Mouse (Mus musculus): ENCODE data around the gene Smad3. TPM values are rescaled to one million over a fixed set of nuclear protein-coding genes. Genes with fewer than 3 reads are reported as not detected.

The Smad3 gene
- polyA plus RNA-seq, 1 experiment from 2014 or later: 7.7 TPM

DNA sequence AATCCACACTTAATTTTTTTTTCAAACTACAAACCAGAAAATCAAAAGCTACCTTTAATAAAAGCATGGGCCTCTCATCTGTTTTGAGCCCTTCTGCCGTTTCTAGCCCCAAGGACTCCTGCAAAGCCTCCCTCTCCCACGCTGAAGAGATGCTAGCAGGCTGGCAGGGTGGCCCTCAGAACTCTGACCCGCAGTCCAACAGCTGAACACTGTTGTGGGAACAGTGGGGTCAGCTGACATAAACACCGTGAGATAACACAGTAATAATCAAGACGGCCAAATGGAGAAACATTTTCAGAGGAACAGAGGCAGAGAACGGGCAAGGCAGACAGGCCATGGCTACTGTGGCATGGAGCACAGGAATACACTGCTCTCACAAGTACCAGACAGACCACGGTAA, 95.0 kb downstream of the Smad3 start:
- Histone ChIP-seq H3K4me1 (ENCODE audit: control insufficient read depth, insufficient read depth, low read depth, low read length) (peaks cover 22% of the 10 kb centered on the region), H3K36me3 (ENCODE audit: control insufficient read depth, insufficient read depth, low read length) (no peaks in the 10 kb centered on the region), H3K4me2 (ENCODE audit: low read length) (no peak overlapping the region), H3K27ac (ENCODE audit: low read depth, low read length) (no peak overlapping the region), H3K27me3 (replicated peaks; ENCODE audit: control insufficient read depth, insufficient read depth, low read length) (no peaks in the 10 kb centered on the region), H3K9ac (ENCODE audit: low read depth, low read length) (no peak overlapping the region), H3K4me3 (ENCODE audit: low read length) (no peak overlapping the region), H3K9me3 (ENCODE audit: control insufficient read depth, low read length) (no peaks in the 10 kb centered on the region)
- WGBS: 80% methylated on average over 7 of the region's 7 CpGs
- ATAC-seq: no peak

DNA sequence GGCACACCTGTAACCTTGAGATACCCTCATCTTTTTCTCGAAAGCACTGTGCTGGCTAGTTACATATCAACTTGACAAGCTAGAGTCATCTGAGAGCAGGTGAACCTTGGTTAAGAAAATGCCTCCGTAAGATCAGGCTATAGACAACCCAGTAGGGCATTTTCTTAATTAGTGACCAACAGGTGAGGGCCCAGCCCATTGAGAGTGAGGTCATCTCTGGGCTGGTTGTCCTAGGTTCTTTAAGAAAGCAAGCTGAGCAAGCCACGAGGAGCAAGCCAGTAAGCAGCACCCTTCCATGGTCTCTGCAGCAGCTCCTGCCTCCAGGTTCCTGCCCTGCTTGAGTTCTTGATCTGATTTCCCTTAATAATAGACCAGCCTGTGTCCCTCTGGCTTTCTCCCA, 97.1 kb downstream of the Smad3 start:
- 97% methylated on average over 3 of the region's 3 CpGs for WGBS
- Histone ChIP-seq H3K27ac (ENCODE audit: low read depth, low read length) (no peak overlapping the region), H3K36me3 (ENCODE audit: control insufficient read depth, insufficient read depth, low read length) (no peaks in the 10 kb centered on the region), H3K4me1 (ENCODE audit: control insufficient read depth, insufficient read depth, low read depth, low read length) (peaks cover 12% of the 10 kb centered on the region), H3K4me3 (ENCODE audit: low read length) (no peak overlapping the region), H3K9ac (ENCODE audit: low read depth, low read length) (no peak overlapping the region), H3K4me2 (ENCODE audit: low read length) (no peak overlapping the region), H3K27me3 (replicated peaks; ENCODE audit: control insufficient read depth, insufficient read depth, low read length) (no peaks in the 10 kb centered on the region), H3K9me3 (ENCODE audit: control insufficient read depth, low read length) (no peaks in the 10 kb centered on the region)
- ATAC-seq: no peak

DNA sequence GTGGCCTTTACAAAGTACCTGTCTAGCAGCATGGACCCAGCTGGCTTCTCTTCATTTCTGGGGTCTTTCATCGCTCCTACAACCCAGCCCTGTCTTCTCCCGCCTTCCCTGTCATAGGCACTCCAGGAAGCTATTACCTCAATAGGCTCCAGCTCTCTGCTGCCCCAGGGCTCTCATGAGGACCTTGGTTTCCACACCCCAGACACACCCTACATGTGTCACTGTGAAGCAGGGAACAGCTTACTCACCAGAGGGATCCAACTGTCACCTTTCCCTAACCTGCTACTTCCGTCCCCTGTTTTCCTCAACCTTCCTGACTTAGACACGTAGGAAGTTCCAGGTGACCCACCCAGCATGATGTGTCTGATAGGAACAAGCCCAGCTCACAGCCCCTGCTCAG, 97.7 kb downstream of the Smad3 start:
- H3K27me3 ChIP-seq (replicated peaks; ENCODE audit: control insufficient read depth, insufficient read depth, low read length): no peaks in the 10 kb centered on the region
- no peaks in the 10 kb centered on the region for H3K36me3 ChIP-seq (ENCODE audit: control insufficient read depth, insufficient read depth, low read length)
- H3K4me2 ChIP-seq (ENCODE audit: low read length): no peak overlapping the region
- no peak for ATAC-seq
- WGBS: 99% methylated on average over 4 of the region's 4 CpGs
- no peak overlapping the region for H3K27ac ChIP-seq (ENCODE audit: low read depth, low read length)
- no peak overlapping the region for H3K9ac ChIP-seq (ENCODE audit: low read depth, low read length)
- no peak overlapping the region for H3K4me3 ChIP-seq (ENCODE audit: low read length)
- H3K9me3 ChIP-seq (ENCODE audit: control insufficient read depth, low read length): no peaks in the 10 kb centered on the region
- peaks cover 10% of the 10 kb centered on the region for H3K4me1 ChIP-seq (ENCODE audit: control insufficient read depth, insufficient read depth, low read depth, low read length)

DNA sequence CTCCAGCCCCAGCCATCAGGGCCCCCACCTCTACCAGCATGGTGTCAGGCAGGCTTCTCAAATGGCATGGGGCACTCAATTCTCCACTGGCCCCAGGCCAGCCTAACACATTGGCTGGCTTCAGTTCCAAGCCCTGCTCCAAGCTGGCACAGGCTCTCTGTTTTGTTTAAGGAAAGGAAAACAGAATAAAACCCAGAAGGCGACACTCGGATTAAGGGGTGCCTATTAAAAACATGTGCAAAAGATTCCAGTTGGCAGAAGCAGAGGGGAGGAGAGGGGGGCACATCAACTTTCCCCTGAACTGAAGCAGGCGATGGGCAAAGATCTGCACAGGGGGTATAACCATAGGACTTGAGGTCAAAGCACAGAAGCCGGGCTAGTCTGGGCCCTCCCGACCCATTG, 98.8 kb downstream of the Smad3 start:
- Histone ChIP-seq H3K27ac (ENCODE audit: low read depth, low read length) (peak overlapping the region; percentile 30; the same call in 1 of the 2 replicates), H3K9ac (ENCODE audit: low read depth, low read length) (no peak overlapping the region), H3K4me1 (ENCODE audit: control insufficient read depth, insufficient read depth, low read depth, low read length) (peaks cover 13% of the 10 kb centered on the region), H3K9me3 (ENCODE audit: control insufficient read depth, low read length) (no peaks in the 10 kb centered on the region), H3K4me3 (ENCODE audit: low read length) (no peak overlapping the region), H3K27me3 (replicated peaks; ENCODE audit: control insufficient read depth, insufficient read depth, low read length) (no peaks in the 10 kb centered on the region), H3K4me2 (ENCODE audit: low read length) (no peak overlapping the region), H3K36me3 (ENCODE audit: control insufficient read depth, insufficient read depth, low read length) (no peaks in the 10 kb centered on the region)
- peak; percentile 77; the same call in 1 of the 2 replicates for ATAC-seq
- WGBS: 50% methylated on average over 5 of the region's 5 CpGs

GRCm38 (mm10) chr9:63658436-63658835, 99.4 kb downstream of the Smad3 start:
- H3K9me3 ChIP-seq (ENCODE audit: control insufficient read depth, low read length): no peaks in the 10 kb centered on the region
- no peak overlapping the region for H3K9ac ChIP-seq (ENCODE audit: low read depth, low read length)
- peak overlapping the region; percentile 39; the same call in 1 of the 2 replicates for H3K27ac ChIP-seq (ENCODE audit: low read depth, low read length)
- no peak overlapping the region for H3K4me3 ChIP-seq (ENCODE audit: low read length)
- H3K27me3 ChIP-seq (replicated peaks; ENCODE audit: control insufficient read depth, insufficient read depth, low read length): no peaks in the 10 kb centered on the region
- 0 out of 2 replicates have a peak, but pooled peaks have one; percentile 2 for ATAC-seq
- 79% methylated on average over 9 of the region's 9 CpGs for WGBS
- H3K36me3 ChIP-seq (ENCODE audit: control insufficient read depth, insufficient read depth, low read length): no peaks in the 10 kb centered on the region
- H3K4me2 ChIP-seq (ENCODE audit: low read length): no peak overlapping the region
- peaks cover 19% of the 10 kb centered on the region for H3K4me1 ChIP-seq (ENCODE audit: control insufficient read depth, insufficient read depth, low read depth, low read length)

DNA sequence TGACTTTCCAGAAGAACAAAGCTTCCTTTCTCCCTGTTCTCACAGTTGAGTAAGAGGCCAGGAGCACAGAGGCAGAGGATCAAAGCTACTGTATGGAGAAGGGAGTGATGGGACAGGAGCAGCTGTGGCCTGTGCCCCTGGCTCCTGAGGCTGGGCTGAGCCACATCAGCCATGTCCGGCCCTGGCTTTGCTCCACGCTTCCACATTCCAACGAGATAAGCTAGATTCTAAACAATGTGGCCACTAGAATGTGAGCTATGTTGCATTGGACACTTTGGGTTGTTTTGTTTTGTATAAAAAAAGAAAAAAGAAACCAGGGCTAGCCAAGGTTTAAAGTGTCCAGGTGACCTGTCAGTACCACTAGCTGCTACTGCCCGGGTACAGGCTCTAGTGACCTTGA, 100.6 kb downstream of the Smad3 start:
- H3K36me3 ChIP-seq (ENCODE audit: control insufficient read depth, insufficient read depth, low read length): no peaks in the 10 kb centered on the region
- H3K27me3 ChIP-seq (replicated peaks; ENCODE audit: control insufficient read depth, insufficient read depth, low read length): no peaks in the 10 kb centered on the region
- no peak overlapping the region for H3K4me2 ChIP-seq (ENCODE audit: low read length)
- H3K4me3 ChIP-seq (ENCODE audit: low read length): no peak overlapping the region
- H3K27ac ChIP-seq (ENCODE audit: low read depth, low read length): no peak overlapping the region
- WGBS: 80% methylated on average over 4 of the region's 4 CpGs
- no peak overlapping the region for H3K9ac ChIP-seq (ENCODE audit: low read depth, low read length)
- ATAC-seq: no peak
- H3K4me1 ChIP-seq (ENCODE audit: control insufficient read depth, insufficient read depth, low read depth, low read length): peaks cover 29% of the 10 kb centered on the region
- H3K9me3 ChIP-seq (ENCODE audit: control insufficient read depth, low read length): no peaks in the 10 kb centered on the region

GRCm38 (mm10) chr9:63655092-63655491, 102.7 kb downstream of the Smad3 start:
- no peak for ATAC-seq
- Histone ChIP-seq H3K27ac (ENCODE audit: low read depth, low read length) (no peak overlapping the region), H3K4me1 (ENCODE audit: control insufficient read depth, insufficient read depth, low read depth, low read length) (peaks cover 47% of the 10 kb centered on the region), H3K9ac (ENCODE audit: low read depth, low read length) (no peak overlapping the region), H3K4me2 (ENCODE audit: low read length) (no peak overlapping the region), H3K9me3 (ENCODE audit: control insufficient read depth, low read length) (no peaks in the 10 kb centered on the region), H3K4me3 (ENCODE audit: low read length) (no peak overlapping the region), H3K36me3 (ENCODE audit: control insufficient read depth, insufficient read depth, low read length) (no peaks in the 10 kb centered on the region), H3K27me3 (replicated peaks; ENCODE audit: control insufficient read depth, insufficient read depth, low read length) (no peaks in the 10 kb centered on the region)
- WGBS: 38% methylated on average over 1 of the region's 1 CpGs

DNA sequence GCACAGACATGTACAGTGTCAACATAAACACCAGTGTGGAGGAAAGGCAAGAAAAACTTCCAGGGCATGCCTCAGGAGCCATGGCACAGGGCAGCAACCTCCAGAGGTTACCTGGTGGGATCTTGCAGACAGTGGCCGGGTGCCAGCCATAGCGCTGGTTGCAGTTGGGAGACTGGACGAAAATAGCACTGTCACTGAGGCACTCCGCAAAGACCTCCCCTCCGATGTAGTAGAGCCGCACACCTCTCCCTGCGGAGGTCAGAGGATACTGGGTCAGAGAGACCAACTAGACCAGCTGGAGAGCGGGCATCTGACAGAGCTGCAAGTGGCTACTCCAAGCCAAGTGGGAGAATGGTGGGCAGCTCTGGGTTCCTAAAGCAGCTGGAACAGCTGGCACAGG, 103.2 kb downstream of the Smad3 start:
- ATAC-seq: no peak
- H3K36me3 ChIP-seq (ENCODE audit: control insufficient read depth, insufficient read depth, low read length): no peaks in the 10 kb centered on the region
- H3K4me2 ChIP-seq (ENCODE audit: low read length): no peak overlapping the region
- H3K27ac ChIP-seq (ENCODE audit: low read depth, low read length): no peak overlapping the region
- H3K27me3 ChIP-seq (replicated peaks; ENCODE audit: control insufficient read depth, insufficient read depth, low read length): no peaks in the 10 kb centered on the region
- 78% methylated on average over 8 of the region's 8 CpGs for WGBS
- no peak overlapping the region for H3K4me3 ChIP-seq (ENCODE audit: low read length)
- no peaks in the 10 kb centered on the region for H3K9me3 ChIP-seq (ENCODE audit: control insufficient read depth, low read length)
- no peak overlapping the region for H3K9ac ChIP-seq (ENCODE audit: low read depth, low read length)
- H3K4me1 ChIP-seq (ENCODE audit: control insufficient read depth, insufficient read depth, low read depth, low read length): peaks cover 47% of the 10 kb centered on the region

GRCm38 (mm10) chr9:63653666-63654065, 104.1 kb downstream of the Smad3 start:
- ATAC-seq: peak; percentile 40
- H3K9me3 ChIP-seq (ENCODE audit: control insufficient read depth, low read length): no peaks in the 10 kb centered on the region
- H3K4me1 ChIP-seq (ENCODE audit: control insufficient read depth, insufficient read depth, low read depth, low read length): peaks cover 44% of the 10 kb centered on the region
- no peak overlapping the region for H3K9ac ChIP-seq (ENCODE audit: low read depth, low read length)
- 14% methylated on average over 7 of the region's 7 CpGs for WGBS
- H3K4me3 ChIP-seq (ENCODE audit: low read length): no peak overlapping the region
- no peaks in the 10 kb centered on the region for H3K27me3 ChIP-seq (replicated peaks; ENCODE audit: control insufficient read depth, insufficient read depth, low read length)
- no peak overlapping the region for H3K27ac ChIP-seq (ENCODE audit: low read depth, low read length)
- H3K36me3 ChIP-seq (ENCODE audit: control insufficient read depth, insufficient read depth, low read length): no peaks in the 10 kb centered on the region
- H3K4me2 ChIP-seq (ENCODE audit: low read length): no peak overlapping the region

GRCm38 (mm10) chr9:63651594-63651993, 106.2 kb downstream of the Smad3 start:
- no peak overlapping the region for H3K4me2 ChIP-seq (ENCODE audit: low read length)
- H3K36me3 ChIP-seq (ENCODE audit: control insufficient read depth, insufficient read depth, low read length): no peaks in the 10 kb centered on the region
- H3K4me3 ChIP-seq (ENCODE audit: low read length): no peak overlapping the region
- H3K27ac ChIP-seq (ENCODE audit: low read depth, low read length): peak overlapping the region; percentile 9; the same call in 1 of the 2 replicates
- no peaks in the 10 kb centered on the region for H3K27me3 ChIP-seq (replicated peaks; ENCODE audit: control insufficient read depth, insufficient read depth, low read length)
- H3K4me1 ChIP-seq (ENCODE audit: control insufficient read depth, insufficient read depth, low read depth, low read length): peaks cover 44% of the 10 kb centered on the region
- ATAC-seq: no peak
- H3K9me3 ChIP-seq (ENCODE audit: control insufficient read depth, low read length): no peaks in the 10 kb centered on the region
- no peak overlapping the region for H3K9ac ChIP-seq (ENCODE audit: low read depth, low read length)
- WGBS: 56% methylated on average over 11 of the region's 11 CpGs

All from hindbrain, embryonic 16.5 days (tissue).